Mouse (Mus musculus): Measurements from ENCODE around the gene Cyp2d22. TPM values are rescaled to one million over a fixed set of nuclear protein-coding genes. Genes with fewer than 3 reads are reported as not detected.
"Not testable (repeated sequence)": the region's sequence is repeated elsewhere in the genome, so short reads cannot be mapped to it uniquely, and the experiment has no call there.

Cyp2d22 gene
- polyA plus RNA-seq, 1 experiment = 4.4 TPM

DNA sequence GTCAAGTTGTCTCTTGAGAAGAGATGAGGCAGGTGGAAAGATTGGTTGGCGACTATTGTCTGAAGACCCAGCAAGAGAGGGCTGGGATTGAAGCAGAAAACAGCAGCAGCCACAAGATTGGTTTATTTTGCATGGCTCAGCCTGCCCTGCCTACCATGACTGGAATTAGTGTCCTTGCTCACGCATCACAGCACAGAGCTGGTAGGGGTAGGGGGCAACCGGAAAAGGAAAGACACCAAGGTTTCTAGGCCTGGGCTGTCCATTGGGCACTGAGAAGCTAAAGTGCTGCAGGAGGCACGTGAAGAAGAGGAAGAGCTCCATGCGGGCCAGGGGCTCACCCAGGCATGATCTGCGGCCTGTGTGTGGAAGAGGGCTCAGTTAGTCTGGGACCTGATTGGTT is 22.7 kb upstream of the Cyp2d22 start:
- Histone ChIP-seq H3K27ac (ENCODE audit: insufficient read depth, low read length) (no peak overlapping the region), H3K4me3 (ENCODE audit: insufficient read depth, low read length) (no peak overlapping the region), H3K4me1 (ENCODE audit: control insufficient read depth, insufficient read depth, low read length) (no peaks in the 10 kb centered on the region)
- TF ChIP-seq CTCF (IDR thresholded peaks at IDR 0.05; ENCODE audit: borderline replicate concordance, insufficient read depth, low read length) = no peak
- no peak for TF ChIP-seq POLR2A (IDR thresholded peaks at IDR 0.05; ENCODE audit: low read depth, low read length)

DNA sequence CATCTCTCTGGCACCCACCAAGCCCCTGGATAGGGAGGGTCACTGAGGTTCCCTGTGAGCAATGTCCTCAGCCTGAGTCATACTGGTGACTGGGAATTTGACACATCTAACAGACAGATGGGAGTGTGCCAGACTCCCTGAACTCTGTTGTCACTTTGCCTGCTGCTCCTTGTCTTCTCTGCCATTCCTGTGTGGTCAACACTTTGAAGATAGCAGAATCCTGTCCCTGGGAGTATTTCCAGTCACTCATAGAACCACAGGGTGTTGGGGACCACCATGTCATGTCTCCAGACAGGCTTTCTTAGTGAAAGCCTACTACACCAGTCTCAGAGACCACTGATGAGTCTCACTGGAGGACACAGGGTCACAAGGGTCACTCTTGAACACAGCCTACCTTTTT is 22.0 kb upstream of the Cyp2d22 start:
- no peak for TF ChIP-seq POLR2A (IDR thresholded peaks at IDR 0.05; ENCODE audit: low read depth, low read length)
- TF ChIP-seq CTCF (IDR thresholded peaks at IDR 0.05; ENCODE audit: borderline replicate concordance, insufficient read depth, low read length) = no peak
- H3K4me3 ChIP-seq (ENCODE audit: insufficient read depth, low read length) = no peak overlapping the region
- no peak overlapping the region for H3K27ac ChIP-seq (ENCODE audit: insufficient read depth, low read length)
- H3K4me1 ChIP-seq (ENCODE audit: control insufficient read depth, insufficient read depth, low read length) = no peaks in the 10 kb centered on the region

- H3K4me3 ChIP-seq (ENCODE audit: insufficient read depth, low read length) = no peak overlapping the region
- H3K27ac ChIP-seq (ENCODE audit: insufficient read depth, low read length) = no peak overlapping the region
- no peak for TF ChIP-seq POLR2A (IDR thresholded peaks at IDR 0.05; ENCODE audit: low read depth, low read length)
- TF ChIP-seq CTCF (IDR thresholded peaks at IDR 0.05; ENCODE audit: borderline replicate concordance, insufficient read depth, low read length) = no peak
- H3K4me1 ChIP-seq (ENCODE audit: control insufficient read depth, insufficient read depth, low read length) = no peaks in the 10 kb centered on the region
Measured at GRCm38 (mm10) chr15:82401516-82401915, 21.5 kb upstream of the Cyp2d22 start.

DNA sequence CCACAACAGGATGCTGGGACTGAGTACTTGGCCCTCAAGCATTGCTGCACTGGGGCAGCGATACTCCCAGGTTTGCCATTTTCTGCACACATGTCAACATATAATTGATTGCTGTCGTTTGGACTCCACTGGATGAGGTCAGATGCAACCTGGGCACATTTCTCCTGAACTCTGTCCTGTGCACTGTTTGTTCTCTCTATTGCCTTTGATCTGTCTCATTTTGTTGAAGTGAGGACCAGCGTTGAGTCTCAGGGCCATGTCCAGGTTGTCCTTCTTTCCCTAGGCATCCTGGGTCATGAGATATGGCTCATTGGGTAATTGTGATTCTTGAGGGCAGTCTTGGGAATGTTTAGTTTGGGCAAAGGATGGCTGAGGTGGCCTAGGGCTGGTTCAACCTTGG is 15.9 kb upstream of the Cyp2d22 start:
- not testable (repeated sequence) for H3K4me1 ChIP-seq (ENCODE audit: control insufficient read depth, insufficient read depth, low read length); H3K27ac ChIP-seq (ENCODE audit: insufficient read depth, low read length); H3K4me3 ChIP-seq (ENCODE audit: insufficient read depth, low read length)

DNA sequence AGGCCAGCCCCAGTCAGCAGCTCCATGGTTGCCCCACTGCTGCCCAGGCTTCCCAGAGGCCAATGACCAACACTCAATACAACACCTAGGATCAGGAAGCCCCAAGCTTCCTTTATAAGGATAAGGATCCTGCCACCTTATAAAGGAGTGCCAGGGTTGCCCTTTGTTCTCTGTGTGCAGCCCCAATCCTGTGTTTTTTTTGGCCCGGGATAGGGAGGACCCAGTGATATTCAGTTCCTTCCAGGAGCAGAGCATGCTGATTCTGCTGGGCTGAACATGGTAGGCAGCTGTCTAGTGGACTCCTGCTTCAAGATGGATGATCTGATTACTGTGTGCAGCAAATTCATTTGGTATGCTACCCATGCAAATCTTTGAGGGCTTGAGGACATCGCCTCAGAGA is 13.9 kb upstream of the Cyp2d22 start, which contains the start of gene Cyp2d11:
Gene Cyp2d11 (minus strand): TSS at position 101 of the 400 bp plus-strand sequence.
- H3K27ac ChIP-seq (ENCODE audit: insufficient read depth, low read length); H3K4me3 ChIP-seq (ENCODE audit: insufficient read depth, low read length); H3K4me1 ChIP-seq (ENCODE audit: control insufficient read depth, insufficient read depth, low read length): not testable (repeated sequence)

DNA sequence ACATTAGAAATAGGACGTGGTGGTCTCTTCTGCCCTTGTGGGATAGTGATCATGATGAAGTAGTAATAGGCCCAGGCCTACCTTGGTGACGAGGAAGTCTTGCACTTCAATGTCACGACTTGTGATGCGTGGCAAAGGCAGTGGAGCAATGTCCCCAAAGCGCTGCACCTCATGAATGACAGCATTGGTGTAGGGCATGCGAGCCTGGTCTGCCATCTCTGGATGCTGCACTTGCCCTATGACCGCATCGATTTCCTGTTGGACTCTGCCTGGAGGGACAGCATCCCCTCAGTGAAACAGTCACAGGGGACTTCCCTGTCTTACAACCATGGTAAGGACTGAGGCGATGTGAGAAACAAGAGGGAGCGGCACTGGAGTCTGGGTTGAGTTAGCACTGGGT is 9.9 kb upstream of the Cyp2d22 start:
- H3K4me1 ChIP-seq (ENCODE audit: control insufficient read depth, insufficient read depth, low read length); H3K27ac ChIP-seq (ENCODE audit: insufficient read depth, low read length); H3K4me3 ChIP-seq (ENCODE audit: insufficient read depth, low read length): not testable (repeated sequence)

DNA sequence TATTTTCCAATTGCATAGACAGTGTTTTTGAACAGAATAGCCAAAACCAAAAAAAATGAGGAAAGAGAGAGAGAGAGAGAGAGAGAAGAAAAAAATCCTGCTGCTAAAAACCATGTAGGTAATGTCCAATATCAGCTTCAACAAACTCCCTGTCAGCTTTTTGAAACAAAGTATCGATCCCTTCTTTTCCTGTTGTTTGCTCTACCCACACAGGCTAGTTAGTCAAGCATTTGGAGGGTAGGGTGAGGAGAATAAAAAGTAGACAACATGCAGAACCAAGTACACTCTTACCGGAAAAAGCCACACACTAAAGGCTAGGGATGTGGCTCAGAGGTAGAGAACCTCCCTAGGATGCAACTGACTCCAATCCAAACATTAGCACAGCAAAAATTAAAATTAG is 5.7 kb upstream of the Cyp2d22 start:
- TF ChIP-seq CTCF (IDR thresholded peaks at IDR 0.05; ENCODE audit: borderline replicate concordance, insufficient read depth, low read length) (no peak), POLR2A (IDR thresholded peaks at IDR 0.05; ENCODE audit: low read depth, low read length) (no peak)
- H3K4me1 ChIP-seq (ENCODE audit: control insufficient read depth, insufficient read depth, low read length) = no peaks in the 10 kb centered on the region
- H3K4me3 ChIP-seq (ENCODE audit: insufficient read depth, low read length) = no peak overlapping the region
- H3K27ac ChIP-seq (ENCODE audit: insufficient read depth, low read length) = no peak overlapping the region

GRCm38 (mm10) chr15:82382441-82382840 is 2.4 kb upstream of the Cyp2d22 start:
- Histone ChIP-seq H3K4me3 (ENCODE audit: insufficient read depth, low read length) (no peak overlapping the region), H3K27ac (ENCODE audit: insufficient read depth, low read length) (no peak overlapping the region), H3K4me1 (ENCODE audit: control insufficient read depth, insufficient read depth, low read length) (no peaks in the 10 kb centered on the region)
- TF ChIP-seq CTCF (IDR thresholded peaks at IDR 0.05; ENCODE audit: borderline replicate concordance, insufficient read depth, low read length) (no peak), POLR2A (IDR thresholded peaks at IDR 0.05; ENCODE audit: low read depth, low read length) (no peak)

- TF ChIP-seq POLR2A (IDR thresholded peaks at IDR 0.05; ENCODE audit: low read depth, low read length) (no peak), CTCF (IDR thresholded peaks at IDR 0.05; ENCODE audit: borderline replicate concordance, insufficient read depth, low read length) (no peak)
- Histone ChIP-seq H3K27ac (ENCODE audit: insufficient read depth, low read length) (no peak overlapping the region), H3K4me3 (ENCODE audit: insufficient read depth, low read length) (peak overlapping the region; percentile 15; the same call in 1 of the 2 replicates), H3K4me1 (ENCODE audit: control insufficient read depth, insufficient read depth, low read length) (0 out of 2 replicates have a peak, but pooled peaks cover 4% of the 10 kb centered on the region)
Measured at GRCm38 (mm10) chr15:82380714-82381062, 628 bp upstream of the Cyp2d22 start.

DNA sequence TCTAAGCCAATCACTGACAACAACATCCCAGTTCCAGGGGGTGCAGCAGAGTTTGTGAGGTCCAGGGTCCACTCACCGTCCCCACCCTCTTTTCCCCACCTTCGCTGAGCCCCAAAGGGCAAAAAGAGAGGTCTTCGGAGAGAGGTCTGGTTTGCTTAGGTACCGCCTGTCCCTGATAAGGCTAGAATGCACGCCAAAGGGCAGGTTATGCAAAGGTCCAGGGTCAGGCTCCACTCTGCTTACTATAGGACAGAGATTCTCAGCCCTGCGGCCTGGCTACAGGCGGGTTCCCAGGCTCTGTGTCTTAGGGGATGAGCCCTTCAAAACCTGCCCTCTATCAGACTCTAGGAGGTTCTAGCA is 569 bp downstream of the Cyp2d22 start:
- Histone ChIP-seq H3K4me3 (ENCODE audit: insufficient read depth, low read length) (peak overlapping the region; percentile 46), H3K4me1 (ENCODE audit: control insufficient read depth, insufficient read depth, low read length) (0 out of 2 replicates have a peak, but pooled peaks cover 4% of the 10 kb centered on the region), H3K27ac (ENCODE audit: insufficient read depth, low read length) (no peak overlapping the region)
- TF ChIP-seq CTCF (IDR thresholded peaks at IDR 0.05; ENCODE audit: borderline replicate concordance, insufficient read depth, low read length) = no peak
- TF ChIP-seq POLR2A (IDR thresholded peaks at IDR 0.05; ENCODE audit: low read depth, low read length) = no peak
